Mouse (Mus musculus) cerebellum, adult 2 months (tissue): ENCODE data around the gene Sumf1. TPM values are rescaled to one million over a fixed set of nuclear protein-coding genes. Genes with fewer than 3 reads are reported as not detected.

Experiments
- DNase-seq, 2 experiments: peaks; one replicate each; pipeline ENCODE4 v3.0.0; 2021
- H3K27ac ChIP-seq: fragments of 200-500 bp; 2 replicates; pipeline ENCODE4 v1.5.1; 2012; ENCODE audit warnings: low read length, control low read depth, inconsistent platforms; ENCODE audit not compliant: insufficient read depth
- H3K27me3 ChIP-seq: fragments of 200-500 bp; 2 replicates; pipeline ENCODE4 v1.6.1; 2012; ENCODE audit warnings: inconsistent platforms, mild to moderate bottlenecking, low read length, moderate library complexity; ENCODE audit not compliant: control insufficient read depth, insufficient read depth
- H3K4me1 ChIP-seq: fragments of 200-500 bp; 2 replicates; pipeline ENCODE4 v1.6.1; 2011; ENCODE audit warnings: low read length; ENCODE audit not compliant: control insufficient read depth, insufficient read depth
- H3K4me3 ChIP-seq: fragments of 200-500 bp; replicated peaks from 2 replicates; pipeline ENCODE3; 2011; ENCODE audit warnings: mild to moderate bottlenecking, low read depth, low read length, control low read depth; ENCODE audit not compliant: insufficient read depth
- CTCF ChIP-seq: fragments of 200-500 bp; IDR thresholded peaks from 2 replicates; pipeline ENCODE4 v1.5.1; 2011; ENCODE audit warnings: low read depth, mild to moderate bottlenecking, control low read depth, low read length, moderate library complexity, borderline replicate concordance; ENCODE audit not compliant: insufficient read depth
- POLR2A ChIP-seq: fragments of 200-500 bp; IDR thresholded peaks from 2 replicates; pipeline ENCODE4 v1.6.1; 2011; ENCODE audit warnings: low read length, control low read depth, borderline replicate concordance; ENCODE audit not compliant: insufficient read depth
- WGBS: fragments of 180-500 bp; shearing (Covaris S2); methylation state at CpG from one replicate; pipeline ENCODE4 v1.1.7; 2018; 5-methylcytosine and 5-hydroxymethylcytosine counted together
- polyA plus RNA-seq: library from polyadenylated mRNA; depleted of rRNA; stranded (reverse); fragments of >200 nt; gene quantifications from 2 replicates; pipeline ENCODE4 v1.2.3, GENCODE M21; 2012

Gene Sumf1
- polyA plus RNA-seq, 1 experiment = 23.0 TPM

DNA sequence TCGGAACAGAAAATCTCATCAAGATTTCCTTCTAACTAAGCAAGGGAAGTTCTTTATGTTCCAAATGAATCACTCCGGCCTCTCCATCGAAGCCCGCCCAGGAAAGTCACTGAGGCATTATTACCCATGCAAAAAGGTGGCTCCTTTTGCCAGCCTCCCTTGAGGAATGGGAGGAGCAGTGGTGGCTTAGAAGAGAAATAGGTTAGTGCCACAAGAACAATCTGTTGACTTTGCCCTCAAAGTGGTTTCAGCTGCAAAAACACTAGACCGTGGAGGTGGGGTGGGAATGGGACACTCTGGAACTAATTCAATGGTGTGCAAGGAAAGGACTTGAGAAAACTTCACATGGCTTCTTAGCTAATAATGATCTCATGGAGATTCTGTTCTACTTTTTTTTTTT is 30.7 kb upstream of the Sumf1 start:
- WGBS = 79% methylated on average over 5 of the region's 5 CpGs
- H3K4me3 ChIP-seq = no peak overlapping the region
- DNase-seq = no peak

DNA sequence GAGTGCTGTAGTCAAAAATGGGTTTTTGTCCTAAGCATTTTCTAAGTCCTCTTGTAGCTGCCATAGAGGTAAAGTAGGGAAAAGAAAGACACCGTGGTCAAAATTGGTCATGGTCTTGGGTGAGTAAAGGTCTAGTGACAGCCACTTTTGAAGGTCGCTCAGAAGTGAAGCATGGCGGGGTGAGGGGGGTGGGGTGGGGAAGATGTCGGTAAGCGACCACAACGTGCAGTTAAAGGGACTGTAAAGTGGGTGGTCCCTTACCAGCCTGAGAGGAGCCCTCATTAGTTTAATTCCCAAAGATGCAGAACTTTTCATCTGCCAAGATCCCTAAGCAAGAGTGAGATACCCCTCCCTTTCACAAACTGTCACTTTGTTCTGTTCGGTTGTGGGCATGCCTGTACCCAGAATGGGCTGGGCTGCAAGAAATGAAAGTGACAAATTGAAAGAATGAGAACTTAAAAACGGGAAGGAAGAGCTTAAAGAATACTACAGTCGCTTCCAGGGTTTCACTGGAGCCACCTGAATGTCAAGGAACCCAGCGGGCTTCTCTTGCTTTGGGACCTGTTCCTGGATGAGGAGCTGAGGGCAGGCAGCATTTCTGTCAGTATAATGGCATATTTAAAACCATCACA is 29.0 kb upstream of the Sumf1 start:
- DNase-seq = no peak
- 15% methylated on average over 10 of the region's 10 CpGs for WGBS

More for the DNA sequence above, 30.7 kb upstream of the Sumf1 start:
- H3K27me3 ChIP-seq = no peaks in the 10 kb centered on the region
- no peak for TF ChIP-seq CTCF
- TF ChIP-seq POLR2A = no peak
- H3K4me1 ChIP-seq = no peaks in the 10 kb centered on the region
- no peak overlapping the region for H3K27ac ChIP-seq

DNA sequence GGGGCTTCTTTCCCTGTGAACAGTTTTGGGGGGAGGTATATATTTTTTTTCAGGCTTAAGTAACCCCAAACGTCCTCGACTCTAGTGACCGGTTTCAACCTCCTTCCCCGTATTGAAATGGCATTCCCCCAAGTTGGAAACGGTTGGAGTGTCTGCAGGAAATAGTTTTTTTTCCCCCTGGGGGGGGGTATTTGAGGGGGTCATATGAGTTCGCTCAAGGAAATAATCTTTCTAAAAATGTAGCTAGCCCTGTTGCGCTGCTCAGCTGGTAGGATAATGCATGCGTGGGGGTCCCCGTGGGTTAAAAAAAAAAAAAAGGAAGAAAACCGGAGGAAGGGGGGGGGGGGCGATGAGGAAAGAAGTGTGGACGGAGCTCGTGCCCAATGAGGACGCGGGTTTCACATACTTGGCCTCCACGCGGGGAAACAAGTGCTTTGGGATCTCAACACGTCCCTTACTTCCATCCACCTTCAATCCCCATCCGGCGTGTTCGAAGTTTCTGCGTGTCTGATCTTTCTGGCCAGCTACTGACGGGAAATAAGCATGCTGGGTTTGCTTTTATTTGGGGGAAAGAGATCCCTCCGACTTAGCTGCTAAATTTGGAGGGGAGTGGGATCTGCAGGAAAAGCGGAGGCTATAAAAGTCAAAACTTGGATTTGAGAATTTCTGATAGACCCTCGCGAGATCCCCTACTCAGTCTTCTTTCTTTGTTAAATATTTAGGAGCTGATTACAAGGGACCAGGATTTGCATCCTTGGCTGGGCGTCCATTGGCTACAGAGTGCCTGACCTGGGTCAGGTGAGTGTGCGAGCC is 28.3 kb upstream of the Sumf1 start:
- DNase-seq = peak; percentile 27 to 37
- H3K27ac ChIP-seq = no peak overlapping the region
- no peak for TF ChIP-seq CTCF
- no peak for TF ChIP-seq POLR2A
- no peaks in the 10 kb centered on the region for H3K4me1 ChIP-seq
- WGBS = 1% methylated on average over 29 of the region's 29 CpGs
- no peaks in the 10 kb centered on the region for H3K27me3 ChIP-seq
- peak overlapping the region; percentile 95 for H3K4me3 ChIP-seq

More for the DNA sequence above, 29.0 kb upstream of the Sumf1 start:
- Histone ChIP-seq H3K27me3 (no peaks in the 10 kb centered on the region), H3K27ac (no peak overlapping the region), H3K4me3 (peak overlapping the region; percentile 95), H3K4me1 (no peaks in the 10 kb centered on the region)
- TF ChIP-seq CTCF = no peak

DNA sequence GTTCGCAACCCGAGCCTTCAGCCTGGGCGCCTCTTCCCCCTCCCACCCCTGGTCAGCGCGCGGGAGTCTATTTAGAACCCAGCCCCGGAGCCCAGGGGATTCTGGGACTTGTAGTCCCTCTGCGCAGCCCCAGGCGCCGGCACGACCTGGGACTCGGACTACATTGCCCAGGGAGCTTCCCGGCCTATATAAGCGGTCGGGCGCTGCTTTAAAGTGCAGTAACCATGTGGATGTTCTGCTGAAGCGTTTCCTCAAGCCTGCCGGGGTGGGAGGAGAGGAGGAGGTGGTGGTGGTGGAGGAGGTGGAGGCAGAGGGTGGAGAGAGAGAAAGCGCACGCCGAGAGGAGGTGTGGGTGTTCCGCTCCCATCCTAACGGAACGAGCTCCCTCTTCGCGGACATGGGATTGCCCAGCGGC is 27.5 kb upstream of the Sumf1 start, which contains the start of gene Itpr1:
Gene Itpr1 (plus strand): TSS at position 216 of the 415 bp plus-strand sequence.
- Histone ChIP-seq H3K4me1 (no peaks in the 10 kb centered on the region), H3K4me3 (peak within 1 kb of the TSS; percentile 95), H3K27ac (no peak within 1 kb of the TSS), H3K27me3 (no peaks in the 10 kb centered on the region)
- no peak for TF ChIP-seq CTCF
- peak; percentile 98 for TF ChIP-seq POLR2A
- peak; percentile 97 to 98 for DNase-seq
- WGBS = under 1% methylated on average over 27 of the region's 27 CpGs

DNA sequence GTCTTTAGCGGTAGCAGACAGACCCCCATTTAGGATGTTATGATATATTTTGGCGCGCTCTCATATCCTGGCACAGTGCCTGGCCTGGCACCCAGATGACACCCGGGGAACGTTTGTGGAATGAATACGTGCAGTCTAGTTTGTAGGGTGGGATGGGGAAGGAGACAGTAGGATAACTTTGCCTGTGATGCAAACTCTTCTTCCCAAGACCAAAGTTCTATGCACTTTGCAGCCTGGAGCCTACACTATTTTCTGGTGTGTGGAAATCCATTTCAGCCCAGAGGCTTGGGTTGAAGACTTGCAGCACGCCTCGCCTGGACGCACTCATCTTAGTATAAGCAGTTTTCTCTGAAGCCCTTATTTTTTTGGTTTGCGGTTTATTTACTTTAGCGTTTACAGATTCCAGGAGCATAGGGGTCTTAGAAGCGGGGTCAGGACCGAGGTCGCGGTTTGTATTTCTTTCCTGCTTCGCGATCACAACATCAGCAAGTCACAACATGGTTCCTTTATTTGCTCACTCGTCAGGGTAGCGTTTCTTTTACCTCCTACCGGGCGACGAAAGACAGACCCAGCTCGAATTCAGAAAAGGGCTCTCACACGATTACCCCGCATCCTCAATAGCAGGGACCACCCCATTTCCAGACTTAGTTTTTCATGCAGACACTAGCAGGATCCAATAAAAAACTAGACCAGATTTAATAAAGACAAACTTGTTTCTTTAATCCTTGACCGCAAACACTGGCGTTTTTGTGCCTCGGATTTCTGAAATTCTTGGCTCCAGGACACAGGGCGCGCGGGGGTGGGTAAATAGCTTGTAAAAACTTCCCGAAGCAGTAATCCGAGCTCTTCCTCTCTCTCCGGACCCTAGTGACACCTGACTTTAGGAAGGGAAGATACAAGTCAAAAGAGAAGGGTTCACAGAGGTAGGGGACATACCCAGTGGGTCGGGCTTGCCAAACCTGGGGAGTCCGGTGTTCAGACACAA is 26.8 kb upstream of the Sumf1 start:
- H3K27me3 ChIP-seq = no peaks in the 10 kb centered on the region
- WGBS = 2% methylated on average over 36 of the region's 36 CpGs
- no peaks in the 10 kb centered on the region for H3K4me1 ChIP-seq
- H3K4me3 ChIP-seq = peak overlapping the region; percentile 87
- TF ChIP-seq POLR2A (no peak), CTCF (no peak)
- H3K27ac ChIP-seq = no peak overlapping the region
- DNase-seq = peak; percentile 35

DNA sequence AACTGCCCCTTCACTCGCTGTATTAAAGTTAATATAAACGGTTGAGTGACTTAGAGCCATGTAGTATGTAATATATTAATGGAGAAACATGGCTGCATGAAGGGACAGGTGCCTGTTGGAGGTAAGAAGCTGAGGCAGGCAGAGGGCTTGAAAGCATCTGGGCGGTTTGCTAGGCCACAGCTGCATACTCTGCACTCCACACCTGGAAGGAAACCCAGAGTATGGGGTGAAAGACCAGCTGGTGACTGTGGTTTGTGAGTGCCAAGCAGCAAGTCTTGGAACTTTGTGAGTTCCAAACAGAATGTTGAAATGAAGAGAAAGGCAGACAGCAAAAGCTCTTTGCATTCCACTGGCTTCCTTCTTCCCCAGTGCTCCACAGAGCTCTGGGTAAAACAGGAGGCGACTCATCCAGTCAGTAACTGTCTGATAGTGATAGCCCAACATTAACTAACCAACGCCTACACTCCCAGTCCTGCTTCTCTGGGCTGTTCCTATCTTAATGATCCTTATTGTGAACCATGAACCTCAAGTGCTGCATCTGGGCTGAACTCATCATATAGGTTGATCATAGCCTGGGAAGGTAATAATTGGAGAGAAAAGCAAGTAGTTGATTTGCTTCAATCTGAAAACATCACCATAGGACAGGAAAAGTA is 21.7 kb upstream of the Sumf1 start:
- Histone ChIP-seq H3K4me3 (no peak overlapping the region), H3K4me1 (no peaks in the 10 kb centered on the region), H3K27me3 (no peaks in the 10 kb centered on the region), H3K27ac (no peak overlapping the region)
- DNase-seq = no peak
- no peak for TF ChIP-seq POLR2A
- TF ChIP-seq CTCF = no peak
- 80% methylated on average over 5 of the region's 5 CpGs for WGBS

DNA sequence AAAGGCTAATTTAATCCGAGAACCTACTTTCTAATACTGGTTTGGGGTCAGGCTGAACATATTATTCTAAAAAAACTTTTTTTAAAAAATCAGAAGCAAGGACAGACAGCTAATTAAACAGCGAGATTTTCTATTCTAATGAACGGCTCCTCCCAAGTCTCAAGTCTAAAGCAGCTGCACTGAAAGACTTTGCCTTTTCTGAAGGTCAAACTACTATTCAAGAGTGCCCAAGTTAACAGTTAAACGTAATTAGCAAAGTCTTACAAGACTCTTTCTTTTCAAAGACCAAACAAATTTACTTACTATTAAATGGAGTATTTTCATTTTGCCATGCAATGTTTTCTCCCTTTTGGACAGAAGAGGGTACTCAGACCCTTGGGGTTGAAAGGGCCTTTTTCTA is 20.8 kb upstream of the Sumf1 start:
- no peak for DNase-seq
- H3K27ac ChIP-seq = no peak overlapping the region
- no peaks in the 10 kb centered on the region for H3K27me3 ChIP-seq
- 80% methylated on average over 4 of the region's 4 CpGs for WGBS
- no peaks in the 10 kb centered on the region for H3K4me1 ChIP-seq
- TF ChIP-seq POLR2A = no peak
- no peak for TF ChIP-seq CTCF
- no peak overlapping the region for H3K4me3 ChIP-seq
